Mouse (Mus musculus) bone marrow, adult 2 months (tissue): Measurements from ENCODE around the gene Slit2.

Experiments
- CTCF ChIP-seq: fragments of 200-500 bp; IDR thresholded peaks from 2 replicates; pipeline ENCODE4 v1.5.1; 2011; ENCODE audit warnings: low read length, control low read depth; ENCODE audit not compliant: control insufficient read depth, insufficient read depth
- POLR2A ChIP-seq: fragments of 200-500 bp; IDR thresholded peaks from 2 replicates; pipeline ENCODE4 v1.6.1; 2011; ENCODE audit warnings: low read depth, mild to moderate bottlenecking, control low read depth, low read length, borderline replicate concordance; ENCODE audit not compliant: control insufficient read depth

- no peak for TF ChIP-seq CTCF
- TF ChIP-seq POLR2A = no peak
These were observed 242.6 kb downstream of the Slit2 start for GRCm38 (mm10) chr5:48225500-48225899.
